Mouse (Mus musculus) C2C12 (cell line): ENCODE data around the gene Sufu. TPM values are rescaled to one million over a fixed set of nuclear protein-coding genes. Genes with fewer than 3 reads are reported as not detected.

Experiments used
- H3K27me3 ChIP-seq: one replicate; pipeline ENCODE4 v1.6.1; 2011; ENCODE audit not compliant: control insufficient read depth, insufficient read depth, insufficient read length
- H3K36me3 ChIP-seq: one replicate; pipeline ENCODE4 v1.6.1; 2011; ENCODE audit not compliant: control insufficient read depth, insufficient read depth
- H3K4me3 ChIP-seq: one replicate; pipeline ENCODE4 v1.5.1; 2011; ENCODE audit warnings: mild to moderate bottlenecking, control low read depth; ENCODE audit not compliant: poor library complexity, insufficient read depth, severe bottlenecking
- H3K79me2 ChIP-seq: one replicate; pipeline ENCODE4 v1.6.1; 2011; ENCODE audit not compliant: control insufficient read depth, insufficient read depth
- H3K79me3 ChIP-seq: one replicate; pipeline ENCODE4 v1.6.1; 2011; ENCODE audit warnings: low read depth, control low read depth
- H3ac ChIP-seq: one replicate; pipeline ENCODE3; 2011; ENCODE audit warnings: low read depth; ENCODE audit not compliant: control insufficient read depth, insufficient read length
- CEBPB ChIP-seq: IDR thresholded peaks from one replicate; pipeline ENCODE4 v1.6.1; 2011; ENCODE audit warnings: low read depth, mild to moderate bottlenecking, control low read depth, moderate library complexity
- CTCF ChIP-seq: IDR thresholded peaks from one replicate; pipeline ENCODE4 v1.5.1; 2011; ENCODE audit not compliant: control insufficient read depth, insufficient read depth, insufficient read length
- FOSL1 ChIP-seq: IDR thresholded peaks from one replicate; pipeline ENCODE4 v1.8.0; 2011; ENCODE audit warnings: mild to moderate bottlenecking, low read length; ENCODE audit not compliant: poor library complexity, insufficient read depth, severe bottlenecking
- MAX ChIP-seq: IDR thresholded peaks from one replicate; pipeline ENCODE4 v1.6.1; 2011; ENCODE audit warnings: mild to moderate bottlenecking, control low read depth
- MYOD1 ChIP-seq: IDR thresholded peaks from one replicate; pipeline ENCODE4 v1.6.1; 2011; ENCODE audit warnings: low read depth; ENCODE audit not compliant: control insufficient read depth, insufficient read length
- MYOG ChIP-seq: IDR thresholded peaks from one replicate; pipeline ENCODE4 v1.6.1; 2011; ENCODE audit not compliant: control insufficient read depth, insufficient read length; ENCODE audit errors: extremely low read depth
- USF1 ChIP-seq: IDR thresholded peaks from one replicate; pipeline ENCODE4 v1.6.1; 2011; ENCODE audit warnings: low read depth, mild to moderate bottlenecking, control low read depth, moderate library complexity
- polyA plus RNA-seq: library from polyadenylated mRNA; unstranded; fragments of >200 nt; fragmentation: generic; extraction: Trizol; gene quantifications from one replicate; pipeline ENCODE4 v1.2.1, GENCODE M21; 2012; ENCODE audit warnings: missing spikeins

Gene Sufu
- polyA plus RNA-seq, 1 experiment = 17.8 TPM

DNA sequence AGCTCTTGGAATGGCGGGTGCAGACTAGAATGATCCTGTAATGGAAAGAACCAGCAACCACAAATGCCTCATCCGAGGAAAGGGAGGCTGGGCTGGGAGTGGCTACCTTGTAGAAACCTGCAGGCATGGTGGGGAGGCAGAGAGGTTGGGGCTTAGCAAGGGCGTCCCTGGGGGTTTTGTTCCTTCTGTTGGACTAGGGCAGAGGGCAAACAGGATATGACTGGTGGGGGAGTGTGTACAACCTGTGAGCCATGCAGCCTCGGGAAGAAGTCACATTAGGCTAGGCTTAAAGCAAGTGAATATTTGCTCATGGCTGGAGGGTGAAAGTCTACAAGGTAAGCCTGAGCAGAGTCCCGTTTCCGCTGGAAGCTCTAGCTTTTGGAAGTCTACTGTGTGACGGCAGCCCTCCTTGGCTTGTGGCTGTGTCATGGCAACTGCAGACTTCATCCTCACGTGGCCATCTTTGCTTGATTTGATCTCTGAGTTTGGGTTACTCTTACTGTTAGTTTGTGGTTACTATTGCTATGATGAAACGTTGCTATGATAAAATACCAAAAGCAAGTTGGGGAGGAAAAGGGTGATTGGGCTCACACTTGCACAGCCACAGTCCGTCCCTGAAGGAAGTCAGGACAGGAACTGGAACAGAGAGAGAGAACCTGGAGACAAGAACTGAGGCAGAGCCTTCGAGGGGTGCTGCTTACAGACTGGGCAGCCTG is 33.2 kb upstream of the Sufu start:
- H3K36me3 ChIP-seq = no peaks in the 10 kb centered on the region
- no peak overlapping the region for H3ac ChIP-seq
- no peaks in the 10 kb centered on the region for H3K79me3 ChIP-seq
- no peaks in the 10 kb centered on the region for H3K27me3 ChIP-seq
- no peak for TF ChIP-seq CEBPB
- no peaks in the 10 kb centered on the region for H3K79me2 ChIP-seq
- H3K4me3 ChIP-seq = no peak overlapping the region

- H3K79me2 ChIP-seq = no peaks in the 10 kb centered on the region
- no peaks in the 10 kb centered on the region for H3K36me3 ChIP-seq
- no peak overlapping the region for H3K4me3 ChIP-seq
- no peaks in the 10 kb centered on the region for H3K27me3 ChIP-seq
- TF ChIP-seq USF1 (no peak), CTCF (no peak), MAX (no peak), FOSL1 (no peak), MYOD1 (no peak), CEBPB (no peak), MYOG (no peak)
- H3K79me3 ChIP-seq = no peaks in the 10 kb centered on the region
- H3ac ChIP-seq = no peak overlapping the region
Observed at GRCm38 (mm10) chr19:46367798-46368590, 28.7 kb upstream of the Sufu start.

GRCm38 (mm10) chr19:46369204-46369603 is 27.5 kb upstream of the Sufu start:
- H3ac ChIP-seq = no peak overlapping the region
- no peaks in the 10 kb centered on the region for H3K79me2 ChIP-seq
- no peak overlapping the region for H3K4me3 ChIP-seq
- no peaks in the 10 kb centered on the region for H3K79me3 ChIP-seq
- no peak for TF ChIP-seq USF1
- peak; percentile 64 for TF ChIP-seq CTCF
- H3K36me3 ChIP-seq = no peaks in the 10 kb centered on the region
- H3K27me3 ChIP-seq = no peaks in the 10 kb centered on the region

DNA sequence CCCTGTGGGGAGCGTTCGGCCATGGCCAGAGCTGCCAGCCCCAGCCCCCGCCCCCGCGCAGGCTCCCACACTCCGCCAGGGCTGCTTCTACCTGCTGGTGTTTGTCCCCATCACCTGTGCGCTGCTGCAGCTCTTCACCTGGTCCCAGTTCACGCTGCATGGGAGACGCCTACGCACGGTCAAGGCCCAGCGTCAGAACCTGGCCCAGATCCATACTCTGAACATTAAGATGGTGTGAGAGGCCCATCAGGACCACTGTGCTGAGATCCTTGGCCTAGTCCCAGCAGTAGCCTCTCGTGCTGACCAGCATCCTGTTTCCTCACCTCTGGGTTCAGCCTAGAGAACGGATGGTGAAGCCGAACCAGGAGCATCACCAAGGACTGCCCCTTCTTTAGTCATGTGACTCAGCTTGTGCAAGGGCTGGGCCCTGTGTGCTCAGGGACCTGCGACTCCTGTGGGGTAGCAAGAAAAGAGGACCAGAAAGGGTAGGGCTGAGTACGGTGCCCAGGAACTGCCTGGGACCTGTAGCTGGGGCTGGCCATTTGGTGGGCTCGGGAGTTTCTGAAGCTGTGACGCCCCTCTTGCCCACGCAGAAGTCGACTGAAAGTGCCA is 22.1 kb upstream of the Sufu start:
- Histone ChIP-seq H3K79me3 (no peaks in the 10 kb centered on the region), H3ac (no peak overlapping the region), H3K79me2 (no peaks in the 10 kb centered on the region), H3K36me3 (peaks cover 23% of the 10 kb centered on the region), H3K27me3 (no peaks in the 10 kb centered on the region), H3K4me3 (no peak overlapping the region)
- TF ChIP-seq USF1 (no peak), MYOD1 (no peak), MYOG (no peak), CEBPB (no peak), CTCF (no peak), MAX (no peak), FOSL1 (no peak)

GRCm38 (mm10) chr19:46375489-46375888 is 21.2 kb upstream of the Sufu start:
- no peaks in the 10 kb centered on the region for H3K27me3 ChIP-seq
- no peak overlapping the region for H3ac ChIP-seq
- no peaks in the 10 kb centered on the region for H3K79me2 ChIP-seq
- peaks cover 32% of the 10 kb centered on the region for H3K36me3 ChIP-seq
- H3K79me3 ChIP-seq = no peaks in the 10 kb centered on the region
- no peak for TF ChIP-seq MYOD1
- H3K4me3 ChIP-seq = no peak overlapping the region

DNA sequence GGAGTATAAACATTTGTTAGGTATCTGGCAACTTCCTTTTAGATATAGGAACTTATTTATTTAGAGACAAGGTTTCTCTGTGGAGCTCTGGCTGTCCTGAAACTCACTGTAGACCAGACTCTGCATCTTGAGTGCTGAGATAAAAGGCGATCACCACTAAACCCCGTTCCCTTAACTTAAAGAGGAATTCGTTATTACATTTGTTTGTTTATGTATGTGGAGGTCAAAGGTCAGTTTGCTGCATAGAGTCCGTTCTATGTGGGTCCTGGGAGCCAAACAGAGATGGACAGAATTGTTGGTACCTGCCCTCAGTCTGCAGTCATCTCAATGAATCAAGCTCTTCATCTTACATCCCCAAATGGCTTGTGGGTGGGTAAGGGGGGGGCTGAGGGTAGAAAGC is 20.8 kb upstream of the Sufu start:
- Histone ChIP-seq H3K79me3 (no peaks in the 10 kb centered on the region), H3K36me3 (peaks cover 34% of the 10 kb centered on the region), H3K4me3 (no peak overlapping the region), H3K27me3 (no peaks in the 10 kb centered on the region), H3ac (no peak overlapping the region), H3K79me2 (no peaks in the 10 kb centered on the region)
- TF ChIP-seq CEBPB = no peak
- no peak for TF ChIP-seq CTCF
- TF ChIP-seq FOSL1 = no peak
- TF ChIP-seq MAX = no peak
- TF ChIP-seq USF1 = no peak
- TF ChIP-seq MYOG = no peak
- TF ChIP-seq MYOD1 = no peak
